14 mouse cellular contexts compared by ENCODE assay signal in genomic region chr15:103275943-103276342, GRCm38 (mm10). TPM values are rescaled to one million over a fixed set of nuclear protein-coding genes. Genes with fewer than 3 reads are reported as not detected.
"Had no signal": no experiment of that assay in that cellular context is flagged by ENCODE, and none has a peak within 500 bp of the region (broad histone marks: within the 10 kb centered on the region; RNA-seq: fewer than 3 reads in every experiment).

No protein-coding gene starts in this region.

RNA-seq across cellular contexts. Expression of gene Nfe2, which starts 17.7 kb away (rescaled TPM):
- total RNA-seq: gastrocnemius, adult 18-20 months; gastrocnemius, adult 2 months; gastrocnemius, adult 8-10 months; gastrocnemius, postnatal 14 days; gastrocnemius, postnatal 25 days; gastrocnemius, postnatal 36 days had no signal
- polyA plus RNA-seq: frontal cortex, adult 2 months had no signal

RNA-seq across cellular contexts. Expression of gene Gpr84, which starts 34.5 kb away (rescaled TPM):
- total RNA-seq: common myeloid progenitor, adult 5-6 weeks; gastrocnemius, adult 18-20 months; gastrocnemius, adult 2 months; gastrocnemius, adult 8-10 months; gastrocnemius, postnatal 14 days; gastrocnemius, postnatal 25 days; gastrocnemius, postnatal 36 days; heart, adult 18-20 months; heart, adult 2 months; heart, adult 8-10 months had no signal
- polyA plus RNA-seq: embryonic facial prominence, embryonic 11.5 days; erythroblast, embryonic 14.5 days; forebrain, embryonic 11.5 days had no signal
